Mouse (Mus musculus) stomach, postnatal 0 days (tissue): ENCODE measurements around the gene Slc46a2. TPM values are rescaled to one million over a fixed set of nuclear protein-coding genes. Genes with fewer than 3 reads are reported as not detected.

Experiments
- ATAC-seq: fragments of 200-750 bp; cut with Nextera tagmentation; 2 replicates; pipeline ENCODE4 v1.8.0; 2017; ENCODE audit not compliant: low FRiP score, low TSS enrichment
- DNase-seq: peaks from one replicate; pipeline ENCODE4 v3.0.0-alpha.2; 2016; ENCODE audit warnings: low spot score
- H3K27ac ChIP-seq: fragments of 300-500 bp; sonication (generic); replicated peaks from 2 replicates; pipeline ENCODE4 v1.5.1; 2014; ENCODE audit warnings: mild to moderate bottlenecking, control low read depth
- H3K27me3 ChIP-seq: fragments of 300-500 bp; sonication (generic); 2 replicates; pipeline ENCODE4 v1.6.1; 2014; ENCODE audit warnings: low read length; ENCODE audit not compliant: control insufficient read depth, insufficient read depth
- H3K36me3 ChIP-seq: fragments of 300-500 bp; sonication (generic); 2 replicates; pipeline ENCODE4 v1.6.1; 2014; ENCODE audit warnings: low read length, mixed read lengths; ENCODE audit not compliant: control insufficient read depth, insufficient read depth
- H3K4me1 ChIP-seq: fragments of 300-500 bp; sonication (generic); replicated peaks from 2 replicates; pipeline ENCODE4 v1.6.1; 2014; ENCODE audit warnings: antibody characterized with exemption; ENCODE audit not compliant: control insufficient read depth, insufficient read depth
- H3K4me2 ChIP-seq: fragments of 300-500 bp; sonication (generic); replicated peaks from 2 replicates; pipeline ENCODE4 v1.6.1; 2014; ENCODE audit warnings: low read depth, mild to moderate bottlenecking, control low read depth, moderate library complexity
- H3K4me3 ChIP-seq: fragments of 300-500 bp; sonication (generic); 2 replicates; pipeline ENCODE4 v1.5.1; 2014; ENCODE audit warnings: low read depth, low read length, control low read depth
- H3K9ac ChIP-seq: fragments of 300-500 bp; sonication (generic); 2 replicates; pipeline ENCODE4 v1.6.1; 2014; ENCODE audit warnings: mild to moderate bottlenecking, low read length, control low read depth, mixed read lengths
- H3K9me3 ChIP-seq: fragments of 300-500 bp; sonication (generic); 2 replicates; pipeline ENCODE4 v1.6.1; 2016; ENCODE audit warnings: low read length; ENCODE audit not compliant: control insufficient read depth
- CTCF ChIP-seq: IDR thresholded peaks from 2 replicates; pipeline ENCODE4 v1.5.1; 2016; ENCODE audit warnings: antibody characterized with exemption, low read depth, mild to moderate bottlenecking, moderate library complexity
- EP300 ChIP-seq: optimal IDR thresholded peaks from 2 replicates; pipeline ENCODE3; 2016; ENCODE audit warnings: antibody characterized with exemption
- whole genome bisulfite sequencing: fragments of 180-500 bp; shearing (Covaris S2); extraction: QIAGEN DNeasy Blood & Tissue Kit; methylation state at CpG from one replicate; pipeline ENCODE4 v1.1.7; 2014; 5-methylcytosine and 5-hydroxymethylcytosine counted together
- polyA plus RNA-seq: library from polyadenylated mRNA; unstranded; fragments of >200 nt; fragmentation: Nextera tagmentation; extraction: Ambion mirVana; gene quantifications from 2 replicates; pipeline ENCODE4 v1.2.1, GENCODE M21; 2015

Slc46a2 gene
- polyA plus RNA-seq, 1 experiment from 2014 or later: 10.5 TPM

DNA sequence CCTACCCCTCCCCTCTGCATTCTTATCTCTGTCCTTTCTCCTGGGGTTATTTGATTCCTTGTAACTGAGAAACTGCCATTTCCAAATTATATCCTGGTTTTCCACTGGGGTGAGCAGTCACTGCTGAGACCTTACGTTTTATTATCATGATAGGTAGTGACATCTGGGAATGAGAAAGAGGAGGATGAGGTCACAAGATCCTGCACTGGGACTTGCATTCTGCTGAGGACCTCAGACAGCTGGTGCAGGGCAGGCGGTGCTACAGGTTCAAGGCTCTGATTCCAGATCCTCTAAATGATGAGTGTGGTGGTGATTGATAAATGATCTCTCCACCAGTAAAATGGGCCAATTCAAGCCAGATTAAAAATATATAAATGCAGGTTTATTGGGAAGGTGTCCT lies 54.4 kb downstream of the Slc46a2 start:
- Histone ChIP-seq H3K4me2 (no peak overlapping the region), H3K27ac (no peak overlapping the region), H3K9me3 (no peaks in the 10 kb centered on the region), H3K9ac (no peak overlapping the region), H3K36me3 (no peaks in the 10 kb centered on the region), H3K4me3 (no peak overlapping the region), H3K27me3 (no peaks in the 10 kb centered on the region), H3K4me1 (no peaks in the 10 kb centered on the region)
- ATAC-seq (peak; percentile 14; the same call in 1 of the 2 replicates), DNase-seq (no peak)
- TF ChIP-seq CTCF (no peak), EP300 (no peak)
- WGBS: 59% methylated on average over 2 of the region's 2 CpGs

DNA sequence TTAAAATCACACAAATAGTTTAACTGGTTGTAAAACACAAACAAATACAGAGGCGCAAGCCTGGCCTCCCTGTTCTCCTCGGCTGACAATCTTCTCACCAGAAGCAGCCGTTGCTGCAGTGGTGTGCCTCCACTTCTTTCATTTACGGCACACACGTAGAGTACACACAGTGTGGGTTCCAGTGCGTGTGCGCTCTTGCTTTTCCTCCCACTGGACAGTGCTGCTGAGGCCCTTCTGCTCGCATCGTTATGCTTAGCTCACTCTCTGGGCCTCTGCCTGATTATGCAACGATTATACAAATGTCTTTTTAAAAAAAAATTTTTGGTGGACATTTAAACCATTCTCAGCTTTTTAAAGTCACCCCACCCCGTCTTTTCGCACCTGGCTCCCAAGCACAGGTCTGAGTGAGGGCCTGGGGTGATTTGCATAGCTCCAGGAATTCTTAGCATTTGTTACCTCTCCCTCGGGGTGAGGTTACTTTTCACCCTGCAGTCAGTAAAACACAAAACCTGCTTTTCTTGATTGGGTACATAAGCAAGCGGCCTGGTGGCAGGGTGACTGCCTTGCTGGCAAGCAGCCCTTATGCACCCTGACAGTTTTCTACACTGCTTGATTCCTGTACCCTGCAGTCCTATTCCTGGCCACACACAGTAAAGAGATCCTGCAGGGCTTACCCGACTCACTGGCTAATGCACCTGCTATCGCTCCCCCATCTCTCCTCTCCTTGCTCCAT lies 55.0 kb downstream of the Slc46a2 start:
- Histone ChIP-seq H3K4me1 (no peaks in the 10 kb centered on the region), H3K36me3 (no peaks in the 10 kb centered on the region), H3K27ac (peak overlapping the region; percentile 72), H3K9ac (no peak overlapping the region), H3K4me2 (0 out of 2 replicates have a peak overlapping the region, but pooled peaks have one; percentile 1), H3K27me3 (no peaks in the 10 kb centered on the region), H3K9me3 (no peaks in the 10 kb centered on the region), H3K4me3 (no peak overlapping the region)
- TF ChIP-seq EP300 (no peak), CTCF (no peak)
- 46% methylated on average over 16 of the region's 16 CpGs for WGBS
- DNase-seq: peak; percentile 76
- peak; percentile 93 for ATAC-seq

Other genes starting within 250 kb of the Slc46a2 start
- gene Inip, start 113.5 kb downstream of the Slc46a2 start, polyA plus RNA-seq: 22.2 and 23.5 TPM in 2 replicates
- gene Snx30, start 109.2 kb downstream of the Slc46a2 start, polyA plus RNA-seq: 3.0 and 3.5 TPM in 2 replicates
- gene Mup4, start 45.7 kb upstream of the Slc46a2 start, polyA plus RNA-seq: not detected in 2 replicates
- not detected in 2 replicates for gene Mup6, start 49.2 kb upstream of the Slc46a2 start, polyA plus RNA-seq
- not detected in 2 replicates for gene Mup7, start 155.4 kb upstream of the Slc46a2 start, polyA plus RNA-seq
- not detected in 2 replicates for gene Mup2, start 239.2 kb upstream of the Slc46a2 start, polyA plus RNA-seq